Mouse (Mus musculus): ENCODE results near the gene Map3k4.

Map3k4 gene

GRCm38 (mm10) chr17:12225227-12225626, 93.4 kb downstream of the Map3k4 start:
- DNase-seq (ENCODE audit: low read depth, low spot score) = peak; percentile 54

- peak; percentile 93 for DNase-seq (ENCODE audit: low read depth, low spot score)
Measured at GRCm38 (mm10) chr17:12224551-12224950, 94.0 kb downstream of the Map3k4 start.

GRCm38 (mm10) chr17:12224145-12224544, 94.5 kb downstream of the Map3k4 start:
- DNase-seq (ENCODE audit: low read depth, low spot score) = peak; percentile 61

GRCm38 (mm10) chr17:12223682-12224081, 94.9 kb downstream of the Map3k4 start:
- peak; percentile 55 for DNase-seq (ENCODE audit: low read depth, low spot score)

GRCm38 (mm10) chr17:12221926-12222325, 96.7 kb downstream of the Map3k4 start:
- DNase-seq (ENCODE audit: low read depth, low spot score) = peak; percentile 90

- DNase-seq (ENCODE audit: low read depth, low spot score) = no peak
Measured at GRCm38 (mm10) chr17:12216224-12216623, 102.4 kb downstream of the Map3k4 start.

GRCm38 (mm10) chr17:12213430-12213829, 105.2 kb downstream of the Map3k4 start:
- peak; percentile 69 for DNase-seq (ENCODE audit: low read depth, low spot score)

GRCm38 (mm10) chr17:12212341-12212740, 106.3 kb downstream of the Map3k4 start:
- peak; percentile 86 for DNase-seq (ENCODE audit: low read depth, low spot score)

- DNase-seq (ENCODE audit: low read depth, low spot score) = peak; percentile 57
Measured at GRCm38 (mm10) chr17:12211890-12212289, 106.7 kb downstream of the Map3k4 start.

GRCm38 (mm10) chr17:12210544-12211132, 108.0 kb downstream of the Map3k4 start:
- peak; percentile 86 for DNase-seq (ENCODE audit: low read depth, low spot score)

GRCm38 (mm10) chr17:12209481-12209880, 109.1 kb downstream of the Map3k4 start:
- DNase-seq (ENCODE audit: low read depth, low spot score) = no peak

- DNase-seq (ENCODE audit: low read depth, low spot score) = no peak
Measured at GRCm38 (mm10) chr17:12207022-12207548, 111.5 kb downstream of the Map3k4 start.

GRCm38 (mm10) chr17:12206248-12206647, 112.3 kb downstream of the Map3k4 start:
- no peak for DNase-seq (ENCODE audit: low read depth, low spot score)

- peak; percentile 78 for DNase-seq (ENCODE audit: low read depth, low spot score)
Measured at GRCm38 (mm10) chr17:12205694-12206075, 112.9 kb downstream of the Map3k4 start.

GRCm38 (mm10) chr17:12205015-12205693, 113.4 kb downstream of the Map3k4 start:
- peak; percentile 55 for DNase-seq (ENCODE audit: low read depth, low spot score)

GRCm38 (mm10) chr17:12204689-12205014, 113.9 kb downstream of the Map3k4 start:
- no peak for DNase-seq (ENCODE audit: low read depth, low spot score)

- DNase-seq (ENCODE audit: low read depth, low spot score) = no peak
Measured at GRCm38 (mm10) chr17:12204246-12204645, 114.3 kb downstream of the Map3k4 start.

- peak; percentile 85 for DNase-seq (ENCODE audit: low read depth, low spot score)
Measured at GRCm38 (mm10) chr17:12203414-12203897, 115.1 kb downstream of the Map3k4 start.

GRCm38 (mm10) chr17:12201086-12201485, 117.5 kb downstream of the Map3k4 start:
- no peak for DNase-seq (ENCODE audit: low read depth, low spot score)

GRCm38 (mm10) chr17:12199933-12200332, 118.7 kb downstream of the Map3k4 start:
- DNase-seq (ENCODE audit: low read depth, low spot score) = no peak

- DNase-seq (ENCODE audit: low read depth, low spot score) = no peak
Measured at GRCm38 (mm10) chr17:12195604-12196003, 123.0 kb downstream of the Map3k4 start.

GRCm38 (mm10) chr17:12195137-12195536, 123.5 kb downstream of the Map3k4 start:
- DNase-seq (ENCODE audit: low read depth, low spot score) = no peak

GRCm38 (mm10) chr17:12187782-12188181, 130.8 kb downstream of the Map3k4 start:
- peak; percentile 88 for DNase-seq (ENCODE audit: low read depth, low spot score)
